Mouse (Mus musculus) heart, embryonic 14.5 days (tissue): ENCODE results near the gene Trim69. TPM values are rescaled to one million over a fixed set of nuclear protein-coding genes. Genes with fewer than 3 reads are reported as not detected.

Experiments
- ATAC-seq: fragments of 200-750 bp; cut with Nextera tagmentation; 2 replicates; pipeline ENCODE4 v1.8.0; 2017; ENCODE audit warnings: low read depth, moderate TSS enrichment; ENCODE audit not compliant: insufficient number of reproducible peaks, insufficient read depth, low FRiP score
- H3K27ac ChIP-seq, 2 experiments: fragments of 200-500 bp in 1 of 2; fragments of 300-500 bp in 1 of 2; sonication (generic) in 1 of 2; replicated peaks in 1 of 2; 2 replicates each; pipeline ENCODE4 v1.5.1; 2012 to 2014; ENCODE audit warnings: low read depth in 2 of 2, low read length in 2 of 2, control low read depth in 1 of 2, mild to moderate bottlenecking in 1 of 2, mixed read lengths in 1 of 2; ENCODE audit not compliant: control insufficient read depth in 1 of 2, insufficient read depth in 1 of 2
- H3K27me3 ChIP-seq: fragments of 300-500 bp; sonication (generic); 2 replicates; pipeline ENCODE4 v1.6.1; 2014; ENCODE audit warnings: mild to moderate bottlenecking, low read length, control low read depth; ENCODE audit not compliant: control insufficient read depth, insufficient read depth
- H3K36me3 ChIP-seq: fragments of 300-500 bp; sonication (generic); 2 replicates; pipeline ENCODE4 v1.6.1; 2014; ENCODE audit warnings: mild to moderate bottlenecking, control low read depth, low read length, mixed read lengths; ENCODE audit not compliant: control insufficient read depth, insufficient read depth
- H3K4me1 ChIP-seq, 2 experiments: fragments of 200-500 bp in 1 of 2; fragments of 300-500 bp in 1 of 2; sonication (generic) in 1 of 2; 2 replicates each; pipeline ENCODE4 v1.6.1; 2012 to 2014; ENCODE audit warnings: low read length in 2 of 2, control low read depth in 1 of 2, mixed read lengths in 1 of 2; ENCODE audit not compliant: control insufficient read depth in 2 of 2, insufficient read depth in 2 of 2
- H3K4me2 ChIP-seq: fragments of 300-500 bp; sonication (generic); 2 replicates; pipeline ENCODE4 v1.6.1; 2014; ENCODE audit warnings: mild to moderate bottlenecking, low read length
- H3K4me3 ChIP-seq, 2 experiments: fragments of 200-500 bp in 1 of 2; fragments of 300-500 bp in 1 of 2; sonication (generic) in 1 of 2; 2 replicates each; pipeline ENCODE4 v1.5.1; 2012 to 2014; ENCODE audit warnings: low read length in 2 of 2, mild to moderate bottlenecking in 2 of 2, control low read depth in 1 of 2, low read depth in 1 of 2, moderate library complexity in 1 of 2; ENCODE audit not compliant: control insufficient read depth in 1 of 2, insufficient read depth in 1 of 2
- H3K9ac ChIP-seq: fragments of 300-500 bp; sonication (generic); 2 replicates; pipeline ENCODE4 v1.6.1; 2014; ENCODE audit warnings: mild to moderate bottlenecking, low read length
- H3K9me3 ChIP-seq: fragments of 300-500 bp; sonication (generic); 2 replicates; pipeline ENCODE4 v1.6.1; 2016; ENCODE audit warnings: low read length, control low read depth; ENCODE audit not compliant: control insufficient read depth
- WGBS: fragments of 180-500 bp; shearing (Covaris S2); extraction: QIAGEN DNeasy Blood & Tissue Kit; methylation state at CpG from one replicate; pipeline ENCODE4 v1.1.7; 2014; 5-methylcytosine and 5-hydroxymethylcytosine counted together
- polyA plus RNA-seq: library from polyadenylated mRNA; unstranded; fragments of >200 nt; fragmentation: Nextera tagmentation; extraction: Ambion mirVana; gene quantifications from 2 replicates; pipeline ENCODE4 v1.2.1, GENCODE M21; 2014

Gene Trim69
- 0.11 and 0.15 TPM in 2 replicates for polyA plus RNA-seq

DNA sequence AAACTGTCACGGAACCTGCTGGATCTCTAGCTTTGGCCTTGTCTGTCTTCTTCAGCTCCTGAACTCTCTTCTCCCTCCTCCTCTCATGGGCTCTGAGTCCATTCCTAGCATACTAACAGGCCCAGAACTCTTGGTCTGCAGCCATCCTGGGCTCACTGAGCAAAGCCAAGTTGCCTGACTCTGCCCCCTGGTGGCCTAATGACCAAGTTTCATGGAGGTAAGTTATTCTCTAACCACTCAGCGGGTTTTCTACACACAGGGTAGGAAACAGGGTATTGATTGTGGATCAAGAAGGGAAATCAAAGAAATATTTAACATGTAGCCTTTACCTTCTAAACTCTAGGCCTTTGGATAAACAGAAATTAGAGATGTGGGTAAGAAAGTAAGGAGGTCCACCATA lies at the start of gene Trim69:
Gene Trim69 (plus strand): TSS at position 21 of the 400 bp plus-strand sequence.
- H3K27ac ChIP-seq, result peak within 1 kb of the TSS; percentile 75 to 83
- H3K4me2 ChIP-seq, result peak within 1 kb of the TSS; percentile 41
- no peak within 1 kb of the TSS for H3K4me3 ChIP-seq
- 41% methylated on average over 2 of the region's 2 CpGs for WGBS
- H3K9me3 ChIP-seq, result no peaks in the 10 kb centered on the region
- H3K36me3 ChIP-seq, result no peaks in the 10 kb centered on the region
- no peak within 1 kb of the TSS for H3K9ac ChIP-seq
- peaks cover 14 to 21% of the 10 kb centered on the region in 2 experiments for H3K4me1 ChIP-seq
- H3K27me3 ChIP-seq, result no peaks in the 10 kb centered on the region
- no peak for ATAC-seq

DNA sequence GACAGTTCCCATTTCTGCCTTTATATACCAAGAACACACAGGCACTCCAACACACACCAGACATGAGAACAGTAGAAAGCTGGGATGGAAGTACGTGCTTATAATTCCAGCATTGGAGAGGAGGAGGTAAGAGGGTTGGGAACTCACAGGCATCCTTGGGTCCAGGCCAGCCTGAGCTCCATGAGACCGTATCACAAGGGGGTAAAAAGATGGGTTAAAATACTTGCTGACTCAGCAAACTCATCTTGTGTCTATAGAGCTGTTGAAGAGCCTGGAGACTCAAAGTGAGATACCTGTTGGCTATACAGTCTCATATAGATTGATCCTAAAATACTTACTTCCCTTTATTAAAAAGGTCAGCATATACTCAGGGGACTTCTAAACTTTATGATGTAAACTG lies 43.6 kb upstream of the Trim69 start:
- no peak overlapping the region for H3K4me3 ChIP-seq
- H3K4me1 ChIP-seq, result peaks cover 0 to 9% of the 10 kb centered on the region in 2 experiments; a peak in 2 of 4 replicates
- H3K9me3 ChIP-seq, result no peaks in the 10 kb centered on the region
- no peaks in the 10 kb centered on the region for H3K27me3 ChIP-seq
- H3K9ac ChIP-seq, result no peak overlapping the region
- no peak overlapping the region for H3K27ac ChIP-seq
- H3K4me2 ChIP-seq, result peak overlapping the region; percentile 67; the same call in 1 of the 2 replicates
- no peak for ATAC-seq
- WGBS, result 94% methylated on average over 2 of the region's 2 CpGs
- H3K36me3 ChIP-seq, result peaks cover 21% of the 10 kb centered on the region

DNA sequence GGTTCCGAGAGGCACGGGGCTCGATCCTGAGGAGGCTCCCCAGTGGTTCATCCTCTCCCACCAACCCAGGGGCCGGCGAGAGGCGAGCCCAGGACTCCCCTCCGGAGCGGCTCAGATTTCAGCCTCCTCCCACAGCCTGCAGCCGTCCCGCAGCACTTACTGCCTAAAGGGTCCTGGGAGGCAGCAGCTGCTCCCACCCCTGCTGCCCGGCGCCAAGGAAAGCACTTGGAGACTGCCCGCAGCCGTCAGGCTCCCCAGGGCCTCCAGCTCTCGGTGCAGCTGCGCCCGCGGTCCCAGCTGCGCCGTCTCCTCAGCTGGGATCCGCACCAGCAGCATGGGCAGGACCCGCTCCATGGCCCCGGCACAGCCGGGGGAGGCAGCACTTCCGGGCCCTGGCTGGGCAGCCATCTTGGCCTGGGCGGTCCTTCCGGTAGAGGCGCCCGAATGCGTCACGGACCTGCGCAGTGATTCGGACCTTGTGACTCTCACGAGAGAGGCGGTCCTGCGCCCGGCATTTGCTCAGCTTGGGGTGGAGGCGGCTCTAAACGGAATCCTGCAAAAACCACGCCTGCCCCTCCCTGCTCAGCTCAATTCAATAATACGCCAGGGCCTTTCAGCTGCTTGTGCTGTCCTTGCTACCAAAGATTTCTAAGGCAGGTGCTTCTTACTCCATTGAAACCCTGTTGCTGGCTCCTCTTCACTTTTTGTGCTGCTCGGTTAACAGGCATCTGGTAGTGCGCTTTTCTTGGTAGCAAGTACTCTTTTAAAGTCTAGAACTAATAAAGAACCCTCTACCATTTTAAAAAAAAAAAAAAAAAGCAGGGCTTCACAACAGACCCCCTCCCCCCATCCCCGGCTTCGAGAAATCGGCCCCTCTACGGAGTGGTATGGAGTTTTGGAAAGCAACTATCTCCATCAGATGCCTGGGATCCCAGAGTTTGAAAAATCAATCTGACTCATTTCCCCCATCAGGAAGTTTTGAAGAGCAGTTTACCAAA lies 42.2 kb upstream of the Trim69 start, which contains the start of gene Spg11:
Gene Spg11 (minus strand): TSS at position 426 of the 998 bp plus-strand sequence.
- Histone ChIP-seq H3K27me3 (no peaks in the 10 kb centered on the region), H3K9me3 (no peaks in the 10 kb centered on the region), H3K36me3 (peaks cover 14% of the 10 kb centered on the region), H3K9ac (peak within 1 kb of the TSS; percentile 85), H3K27ac (peak within 1 kb of the TSS; percentile 90 to 96), H3K4me2 (peak within 1 kb of the TSS; percentile 67), H3K4me3 (peak within 1 kb of the TSS; percentile 66 to 80), H3K4me1 (peaks cover 0 to 9% of the 10 kb centered on the region in 2 experiments; a peak in 2 of 4 replicates)
- peak; percentile 99 for ATAC-seq
- under 1% methylated on average over 47 of the region's 47 CpGs for WGBS

DNA sequence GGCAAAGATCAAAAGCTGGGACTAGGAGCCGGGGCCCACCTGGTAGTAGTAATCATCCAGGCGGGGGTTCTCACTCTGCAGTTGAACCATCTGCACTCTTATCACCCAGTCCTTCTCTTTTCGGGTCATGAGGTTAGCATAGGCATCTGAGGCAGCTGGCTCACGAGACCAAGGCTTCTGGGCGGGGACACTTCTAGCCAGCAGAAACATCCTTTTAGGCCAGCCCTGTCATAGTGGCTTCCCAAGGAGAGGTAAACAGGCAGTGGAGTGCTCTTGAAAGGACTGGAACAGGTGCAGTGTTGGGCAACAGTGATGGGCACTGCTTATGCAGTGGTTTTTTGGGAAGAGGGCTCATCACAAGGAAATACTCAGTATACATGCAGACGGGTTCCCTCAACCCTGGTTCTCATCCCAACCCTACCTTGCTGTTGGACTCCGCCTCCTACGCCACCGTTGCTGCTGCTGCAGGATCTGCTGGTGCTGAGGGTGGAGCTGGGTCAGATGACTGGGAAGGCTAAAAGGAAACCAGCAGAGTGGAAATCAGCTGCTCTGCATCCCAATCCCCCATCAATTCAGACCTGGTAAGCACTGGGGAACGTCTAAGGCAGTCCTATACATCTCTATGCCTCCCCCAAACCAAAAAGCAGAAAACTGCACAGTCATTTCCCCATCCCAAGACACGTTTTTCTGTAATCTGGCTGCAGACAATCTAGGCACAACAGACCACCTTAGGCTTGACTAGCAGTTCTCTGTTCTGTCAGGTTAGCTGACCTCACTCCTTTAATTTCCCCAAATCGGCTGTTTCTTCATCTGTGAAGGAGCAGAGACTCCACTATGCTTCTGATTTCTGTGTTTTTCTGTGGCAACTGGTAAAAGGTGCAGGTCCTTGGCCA lies 34.6 kb upstream of the Trim69 start:
- no peaks in the 10 kb centered on the region for H3K36me3 ChIP-seq
- no peak for ATAC-seq

DNA sequence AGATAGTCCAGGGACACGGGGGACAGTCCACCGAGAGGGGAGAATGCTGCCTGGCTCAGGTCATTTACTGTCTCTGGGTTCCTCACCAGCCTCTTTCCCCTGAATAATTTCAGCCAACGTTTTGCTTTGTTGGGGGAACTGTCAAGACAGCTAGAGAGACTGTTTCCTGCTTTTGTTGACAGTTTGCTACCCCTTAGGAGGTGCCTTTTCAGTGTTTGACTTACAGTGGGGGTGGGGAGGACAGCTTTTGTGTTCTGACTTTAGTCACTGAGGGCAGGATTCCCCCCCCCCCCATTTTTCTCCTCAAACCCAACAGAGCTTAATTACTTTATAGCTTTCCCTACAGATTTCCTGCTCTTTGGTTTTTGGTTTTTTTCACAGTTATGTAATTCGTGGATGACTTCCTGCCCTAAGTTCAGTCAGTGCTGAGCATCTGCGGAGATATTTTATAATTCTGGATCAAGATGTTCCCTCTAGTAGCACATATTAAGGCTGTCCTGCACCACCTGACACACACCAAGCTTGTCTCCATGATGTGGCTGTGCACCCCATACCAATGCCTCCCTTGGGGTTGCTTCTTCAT lies 33.6 kb upstream of the Trim69 start:
- H3K27me3 ChIP-seq, result no peaks in the 10 kb centered on the region
- ATAC-seq, result no peak
- H3K36me3 ChIP-seq, result no peaks in the 10 kb centered on the region
- peaks cover 4 to 7% of the 10 kb centered on the region in 2 experiments; a peak in 3 of 4 replicates for H3K4me1 ChIP-seq
- no peak overlapping the region for H3K4me2 ChIP-seq
- no peak overlapping the region for H3K27ac ChIP-seq
- H3K9me3 ChIP-seq, result no peaks in the 10 kb centered on the region
- H3K4me3 ChIP-seq, result no peak overlapping the region
- WGBS, result 57% methylated on average over 5 of the region's 5 CpGs
- H3K9ac ChIP-seq, result no peak overlapping the region

More for the DNA sequence above, 34.6 kb upstream of the Trim69 start:
- Histone ChIP-seq H3K9ac (no peak overlapping the region), H3K4me3 (no peak overlapping the region), H3K4me2 (no peak overlapping the region), H3K4me1 (peaks cover 4 to 7% of the 10 kb centered on the region in 2 experiments; a peak in 3 of 4 replicates), H3K9me3 (no peaks in the 10 kb centered on the region), H3K27ac (no peak overlapping the region), H3K27me3 (no peaks in the 10 kb centered on the region)
- 39% methylated on average over 12 of the region's 12 CpGs for WGBS

DNA sequence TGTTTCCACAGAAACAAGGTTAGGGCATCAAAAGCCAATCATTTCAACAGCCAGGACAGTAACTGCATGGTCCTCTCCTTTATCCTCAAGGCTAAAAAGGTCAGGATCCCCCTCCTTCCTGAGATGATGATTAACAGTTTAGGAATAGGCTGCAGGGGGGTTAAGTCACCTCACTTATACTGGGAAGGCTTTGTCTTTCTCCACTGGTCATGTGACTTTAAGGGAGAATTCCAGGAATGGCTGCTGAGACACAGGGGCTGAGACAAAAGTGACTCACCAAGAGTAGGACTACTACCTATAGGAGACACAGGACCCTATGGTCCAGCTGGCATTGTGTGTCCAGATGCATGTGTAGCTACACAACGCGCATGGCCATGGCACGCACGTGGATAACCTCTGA lies 32.9 kb upstream of the Trim69 start:
- Histone ChIP-seq H3K36me3 (no peaks in the 10 kb centered on the region), H3K27ac (no peak overlapping the region), H3K9ac (no peak overlapping the region), H3K4me3 (no peak overlapping the region), H3K4me2 (no peak overlapping the region), H3K4me1 (peaks cover 4 to 7% of the 10 kb centered on the region in 2 experiments; a peak in 3 of 4 replicates), H3K27me3 (no peaks in the 10 kb centered on the region), H3K9me3 (no peaks in the 10 kb centered on the region)
- 90% methylated on average over 4 of the region's 4 CpGs for WGBS
- no peak for ATAC-seq

DNA sequence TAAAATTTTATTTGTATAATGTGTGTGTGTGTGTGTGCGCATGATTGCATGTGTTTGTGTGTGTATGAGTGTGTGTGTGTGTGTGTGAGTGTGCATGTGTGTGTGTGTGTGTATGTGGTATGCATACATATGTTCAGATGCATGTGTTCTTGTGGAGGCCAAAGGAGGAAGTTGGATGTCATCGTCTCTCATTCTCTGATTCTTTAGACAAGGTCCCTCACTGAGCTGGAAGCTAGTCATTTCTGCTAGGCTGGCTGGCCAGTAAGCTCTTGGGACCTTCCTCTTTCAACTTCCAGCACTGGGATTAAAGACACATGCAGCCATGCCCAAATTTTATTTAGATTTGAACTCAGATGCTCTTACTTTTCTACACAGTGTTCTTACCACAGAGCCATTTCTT lies 28.4 kb upstream of the Trim69 start:
- WGBS, result 78% methylated on average over 2 of the region's 2 CpGs
- Histone ChIP-seq H3K4me3 (no peak overlapping the region), H3K27me3 (no peaks in the 10 kb centered on the region), H3K27ac (no peak overlapping the region), H3K4me1 (peaks cover 0 to 4% of the 10 kb centered on the region in 2 experiments; a peak in 2 of 4 replicates), H3K9ac (no peak overlapping the region), H3K4me2 (no peak overlapping the region), H3K9me3 (no peaks in the 10 kb centered on the region), H3K36me3 (no peaks in the 10 kb centered on the region)
- ATAC-seq, result no peak
